Mouse (Mus musculus) hindbrain, embryonic 11.5 days (tissue): ENCODE measurements around the gene Acss2. TPM values are rescaled to one million over a fixed set of nuclear protein-coding genes. Genes with fewer than 3 reads are reported as not detected.

Experiments used
- ATAC-seq: fragments of 200-750 bp; cut with Nextera tagmentation; 2 replicates; pipeline ENCODE4 v1.8.0; 2017; ENCODE audit warnings: mild to moderate bottlenecking, moderate TSS enrichment, moderate library complexity; ENCODE audit not compliant: low FRiP score
- DNase-seq: peaks from one replicate; pipeline ENCODE4 v3.0.0-alpha.2; 2015; ENCODE audit warnings: low spot score
- H3K27ac ChIP-seq: fragments of 300-500 bp; sonication (generic); 2 replicates; pipeline ENCODE4 v1.5.1; 2014; ENCODE audit warnings: mild to moderate bottlenecking, low read depth, low read length
- H3K27me3 ChIP-seq: fragments of 300-500 bp; sonication (generic); 2 replicates; pipeline ENCODE4 v1.6.1; 2014; ENCODE audit warnings: mild to moderate bottlenecking, low read length, moderate library complexity, mixed read lengths; ENCODE audit not compliant: control insufficient read depth, insufficient read depth
- H3K36me3 ChIP-seq: fragments of 300-500 bp; sonication (generic); 2 replicates; pipeline ENCODE4 v1.6.1; 2014; ENCODE audit warnings: mild to moderate bottlenecking, low read length, moderate library complexity, mixed read lengths; ENCODE audit not compliant: control insufficient read depth, insufficient read depth
- H3K4me1 ChIP-seq: fragments of 300-500 bp; sonication (generic); replicated peaks from 2 replicates; pipeline ENCODE4 v1.6.1; 2014; ENCODE audit warnings: low read length, mixed read lengths; ENCODE audit not compliant: control insufficient read depth, insufficient read depth
- H3K4me2 ChIP-seq: fragments of 300-500 bp; sonication (generic); replicated peaks from 2 replicates; pipeline ENCODE4 v1.6.1; 2014; ENCODE audit warnings: mild to moderate bottlenecking, low read depth, low read length
- H3K4me3 ChIP-seq: fragments of 300-500 bp; sonication (generic); 2 replicates; pipeline ENCODE4 v1.5.1; 2014; ENCODE audit warnings: low read depth, low read length
- H3K9ac ChIP-seq: fragments of 300-500 bp; sonication (generic); 2 replicates; pipeline ENCODE4 v1.6.1; 2014; ENCODE audit warnings: low read depth, low read length
- H3K9me3 ChIP-seq: fragments of 300-500 bp; sonication (generic); 2 replicates; pipeline ENCODE4 v1.6.1; 2016; ENCODE audit warnings: low read length; ENCODE audit not compliant: control insufficient read depth
- WGBS: fragments of 180-500 bp; shearing (Covaris S2); extraction: QIAGEN DNeasy Blood & Tissue Kit; methylation state at CpG from one replicate; pipeline ENCODE4 v1.1.7; 2014; 5-methylcytosine and 5-hydroxymethylcytosine counted together
- polyA plus RNA-seq: library from polyadenylated mRNA; unstranded; fragments of >200 nt; fragmentation: Nextera tagmentation; extraction: Ambion mirVana; gene quantifications from 2 replicates; pipeline ENCODE4 v1.2.1, GENCODE M21; 2014

The Acss2 gene
- polyA plus RNA-seq, 1 experiment from 2014 or later, result 24.1 TPM

GRCm38 (mm10) chr2:155580331-155580730, 62.6 kb downstream of the Acss2 start:
- H3K9me3 ChIP-seq, result no peaks in the 10 kb centered on the region
- H3K9ac ChIP-seq, result no peak overlapping the region
- no peaks in the 10 kb centered on the region for H3K27me3 ChIP-seq
- whole genome bisulfite sequencing, result 87% methylated on average over 3 of the region's 3 CpGs
- no peaks in the 10 kb centered on the region for H3K4me1 ChIP-seq
- H3K36me3 ChIP-seq, result no peaks in the 10 kb centered on the region
- DNase-seq, result no peak
- H3K27ac ChIP-seq, result no peak overlapping the region
- H3K4me3 ChIP-seq, result no peak overlapping the region
- ATAC-seq, result no peak
- no peak overlapping the region for H3K4me2 ChIP-seq

GRCm38 (mm10) chr2:155582384-155582995, 64.7 kb downstream of the Acss2 start:
- no peak overlapping the region for H3K4me2 ChIP-seq
- WGBS, result 83% methylated on average over 4 of the region's 4 CpGs
- DNase-seq, result no peak

GRCm38 (mm10) chr2:155582996-155583395, 65.2 kb downstream of the Acss2 start:
- Histone ChIP-seq H3K27me3 (no peaks in the 10 kb centered on the region), H3K9ac (no peak overlapping the region), H3K9me3 (no peaks in the 10 kb centered on the region), H3K36me3 (no peaks in the 10 kb centered on the region), H3K27ac (no peak overlapping the region), H3K4me3 (no peak overlapping the region), H3K4me1 (no peaks in the 10 kb centered on the region), H3K4me2 (no peak overlapping the region)
- WGBS, result 88% methylated on average over 4 of the region's 5 CpGs
- DNase-seq (no peak), ATAC-seq (no peak)

More at GRCm38 (mm10) chr2:155582384-155582995, 64.7 kb downstream of the Acss2 start:
- no peaks in the 10 kb centered on the region for H3K27me3 ChIP-seq
- no peak overlapping the region for H3K4me3 ChIP-seq
- no peaks in the 10 kb centered on the region for H3K36me3 ChIP-seq
- H3K9me3 ChIP-seq, result no peaks in the 10 kb centered on the region
- no peak overlapping the region for H3K27ac ChIP-seq
- no peaks in the 10 kb centered on the region for H3K4me1 ChIP-seq
- ATAC-seq, result no peak
- no peak overlapping the region for H3K9ac ChIP-seq

- Histone ChIP-seq H3K4me1 (no peaks in the 10 kb centered on the region), H3K9ac (no peak overlapping the region), H3K9me3 (no peaks in the 10 kb centered on the region), H3K27me3 (no peaks in the 10 kb centered on the region), H3K36me3 (no peaks in the 10 kb centered on the region), H3K27ac (no peak overlapping the region), H3K4me3 (no peak overlapping the region), H3K4me2 (no peak overlapping the region)
- ATAC-seq (peak; percentile 38; the same call in 1 of the 2 replicates), DNase-seq (peak; percentile 79)
- 41% methylated on average over 5 of the region's 5 CpGs for whole genome bisulfite sequencing
Observed at GRCm38 (mm10) chr2:155583927-155584530, 66.3 kb downstream of the Acss2 start.

- Histone ChIP-seq H3K4me1 (no peaks in the 10 kb centered on the region), H3K27ac (no peak overlapping the region), H3K9ac (no peak overlapping the region), H3K27me3 (no peaks in the 10 kb centered on the region), H3K36me3 (no peaks in the 10 kb centered on the region), H3K4me3 (no peak overlapping the region), H3K4me2 (no peak overlapping the region), H3K9me3 (no peaks in the 10 kb centered on the region)
- no peak for ATAC-seq
- 84% methylated on average over 9 of the region's 9 CpGs for WGBS
- DNase-seq, result no peak
Observed at GRCm38 (mm10) chr2:155585082-155585481, 67.3 kb downstream of the Acss2 start.

GRCm38 (mm10) chr2:155585486-155585885, 67.7 kb downstream of the Acss2 start:
- no peak overlapping the region for H3K9ac ChIP-seq
- no peak overlapping the region for H3K27ac ChIP-seq
- H3K4me2 ChIP-seq, result no peak overlapping the region
- no peaks in the 10 kb centered on the region for H3K36me3 ChIP-seq
- 66% methylated on average over 10 of the region's 10 CpGs for WGBS
- H3K4me1 ChIP-seq, result no peaks in the 10 kb centered on the region
- H3K4me3 ChIP-seq, result no peak overlapping the region
- ATAC-seq (no peak), DNase-seq (no peak)
- no peaks in the 10 kb centered on the region for H3K9me3 ChIP-seq
- H3K27me3 ChIP-seq, result no peaks in the 10 kb centered on the region

GRCm38 (mm10) chr2:155588136-155588535, 70.4 kb downstream of the Acss2 start:
- WGBS, result 85% methylated on average over 3 of the region's 3 CpGs
- no peak overlapping the region for H3K27ac ChIP-seq
- no peaks in the 10 kb centered on the region for H3K4me1 ChIP-seq
- ATAC-seq (no peak), DNase-seq (no peak)
- H3K4me2 ChIP-seq, result no peak overlapping the region
- no peaks in the 10 kb centered on the region for H3K36me3 ChIP-seq
- H3K27me3 ChIP-seq, result no peaks in the 10 kb centered on the region
- no peaks in the 10 kb centered on the region for H3K9me3 ChIP-seq
- no peak overlapping the region for H3K9ac ChIP-seq
- no peak overlapping the region for H3K4me3 ChIP-seq

GRCm38 (mm10) chr2:155589521-155589920, 71.8 kb downstream of the Acss2 start:
- ATAC-seq (no peak), DNase-seq (no peak)
- Histone ChIP-seq H3K9me3 (no peaks in the 10 kb centered on the region), H3K27me3 (no peaks in the 10 kb centered on the region), H3K27ac (no peak overlapping the region), H3K4me2 (no peak overlapping the region), H3K4me3 (no peak overlapping the region), H3K4me1 (no peaks in the 10 kb centered on the region), H3K9ac (no peak overlapping the region), H3K36me3 (no peaks in the 10 kb centered on the region)
- 73% methylated on average over 6 of the region's 6 CpGs for WGBS

GRCm38 (mm10) chr2:155590876-155591275, 73.1 kb downstream of the Acss2 start:
- no peak overlapping the region for H3K9ac ChIP-seq
- H3K27me3 ChIP-seq, result no peaks in the 10 kb centered on the region
- ATAC-seq, result no peak
- H3K9me3 ChIP-seq, result no peaks in the 10 kb centered on the region
- no peaks in the 10 kb centered on the region for H3K4me1 ChIP-seq
- WGBS, result 86% methylated on average over 2 of the region's 2 CpGs
- H3K36me3 ChIP-seq, result no peaks in the 10 kb centered on the region
- H3K27ac ChIP-seq, result no peak overlapping the region
- H3K4me3 ChIP-seq, result no peak overlapping the region
- DNase-seq, result no peak
- H3K4me2 ChIP-seq, result no peak overlapping the region
